Mouse (Mus musculus) bone marrow macrophage, adult 2 months (primary cell): ENCODE measurements around the gene Bpnt1.

Source experiments
- CTCF ChIP-seq: IDR thresholded peaks from 2 replicates; pipeline ENCODE4 v1.5.1; 2012; ENCODE audit warnings: low read depth, mild to moderate bottlenecking, low read length, moderate library complexity
- POLR2A ChIP-seq: IDR thresholded peaks from 2 replicates; pipeline ENCODE4 v1.6.1; 2012; ENCODE audit warnings: mild to moderate bottlenecking, low read depth, low read length, borderline replicate concordance

DNA sequence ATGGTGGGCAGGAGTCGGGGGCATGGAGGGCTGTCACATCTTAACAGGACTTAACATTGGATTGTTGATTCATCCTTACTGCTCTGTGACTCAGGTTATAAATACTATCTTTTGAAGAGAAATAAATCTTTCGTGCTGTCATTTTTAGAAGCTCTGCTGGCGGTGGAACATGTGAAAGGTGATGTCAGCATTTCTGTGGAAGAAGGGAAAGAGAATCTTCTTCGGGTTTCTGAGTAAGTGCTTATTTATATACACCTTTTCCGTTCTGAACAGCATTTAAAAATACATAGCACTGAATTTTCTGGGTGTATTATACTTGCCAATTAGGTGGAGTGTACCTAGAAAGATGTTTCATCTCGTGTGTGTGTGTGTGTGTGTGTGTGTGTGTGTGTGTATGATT lies 35.4 kb downstream of the Bpnt1 start:
- TF ChIP-seq CTCF, result no peak
- TF ChIP-seq POLR2A, result no peak
